Mouse (Mus musculus): ENCODE measurements at regions not wholly inside any gene's neighbourhood (a gene's known extent, or its start where the extent isn't known, plus 50 kb on each side); places are given as distances from the start of the nearest gene placed in this dataset.

- no peak for TF ChIP-seq CTCF (IDR thresholded peaks at IDR 0.05; ENCODE audit: low read depth)
- TF ChIP-seq EP300 (IDR thresholded peaks at IDR 0.05; ENCODE audit: low read depth) = no peak
Measured at GRCm38 (mm10) chr2:45975157-45975556, 858.0 kb upstream of the Zeb2 start.
